Mouse (Mus musculus) hindlimb bud, embryonic 11.5 days (tissue): ENCODE measurements around the gene Dgka.

Experiments used
- DNase-seq: peaks from one replicate; pipeline ENCODE4 v3.0.0-alpha.2; 2012; ENCODE audit warnings: low read depth, low spot score; ENCODE audit errors: extremely low spot score

The Dgka gene

DNA sequence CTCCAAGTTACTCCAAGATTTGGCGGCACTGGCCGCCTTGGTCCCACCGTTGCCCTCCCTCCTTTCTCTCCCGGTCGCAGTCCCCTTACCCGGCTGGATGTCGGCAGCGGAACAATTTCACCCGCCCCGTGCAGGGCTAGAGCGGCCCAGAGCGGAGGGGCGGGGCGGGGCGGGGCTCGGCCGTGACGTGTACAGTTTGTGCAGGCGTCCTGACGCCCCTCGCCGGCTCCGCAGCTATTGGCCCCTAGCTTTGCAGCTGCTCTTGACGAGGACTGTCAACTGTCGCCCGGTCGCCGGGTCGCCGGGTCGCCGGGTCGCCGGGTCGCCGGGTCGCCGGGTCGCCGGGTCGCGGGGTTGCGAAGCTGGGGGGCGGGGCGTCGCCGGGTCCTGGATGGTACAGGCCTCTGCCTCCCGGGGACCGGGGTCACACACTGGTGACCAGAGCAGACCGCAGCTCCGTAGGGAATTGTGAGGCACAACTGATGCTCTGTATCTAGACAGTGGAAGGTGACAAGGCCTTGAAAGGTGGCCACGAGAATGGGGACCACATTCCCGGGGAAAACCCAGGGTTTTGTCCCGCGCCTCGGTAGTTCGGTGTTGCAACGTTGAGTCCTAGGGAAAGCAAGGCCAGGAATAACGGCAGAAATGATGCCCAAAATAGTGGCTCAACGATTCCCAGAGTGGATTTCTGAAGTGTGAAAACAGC lies 70.7 kb downstream of the Dgka start, which contains the start of gene Suox:
Gene Suox, minus strand, starts transcription at position 311 of the 706 bp plus-strand sequence.
- no peak for DNase-seq

- no peak for DNase-seq
Observed at GRCm38 (mm10) chr10:128671148-128671547, 73.5 kb downstream of the Dgka start.
